In genomic region chr10:121486350-121486749, GRCm38 (mm10) we compare ENCODE assay signal across 14 mouse cellular contexts. TPM values are rescaled to one million over a fixed set of nuclear protein-coding genes. Genes with fewer than 3 reads are reported as not detected.
DNase-seq lines count a peak whose midpoint lies in the region; ATAC-seq and TF ChIP-seq lines count a peak whose summit lies in the region.
"Had no signal": no experiment of that assay in that cellular context is flagged by ENCODE, and none has a peak within 500 bp of the region (broad histone marks: within the 10 kb centered on the region; RNA-seq: fewer than 3 reads in every experiment).

No protein-coding gene starts in this region.

- H3K9ac ChIP-seq in lung, postnatal 0 days (replicated peaks; ENCODE audit: low read depth) = no peak overlapping the region
- no peak overlapping the region for H3K9ac ChIP-seq in kidney, embryonic 16.5 days (replicated peaks; ENCODE audit: low read length)
- no peak overlapping the region for H3K9ac ChIP-seq in liver, embryonic 12.5 days
- H3K9ac ChIP-seq in stomach, embryonic 16.5 days (ENCODE audit: low read length) = no peak overlapping the region
- H3K9ac ChIP-seq: hindbrain, embryonic 13.5 days; neural tube, embryonic 15.5 days had no signal

- TF ChIP-seq EP300 in lung, postnatal 0 days (IDR thresholded peaks at IDR 0.05) = peak; percentile 40; the same call in 1 of the 2 replicates

- no peak overlapping the region for H3K4me3 ChIP-seq in lung, postnatal 0 days (ENCODE audit: low read depth, low read length)
- no peak overlapping the region for H3K4me3 ChIP-seq in kidney, embryonic 16.5 days (ENCODE audit: low read length)
- H3K4me3 ChIP-seq in liver, embryonic 12.5 days = no peak overlapping the region
- H3K4me3 ChIP-seq in stomach, embryonic 16.5 days (replicated peaks; ENCODE audit: low read length) = no peak overlapping the region
- no peak overlapping the region for H3K4me3 ChIP-seq in left cerebral cortex, adult 2 months
- H3K4me3 ChIP-seq in lung, adult 2 months (replicated peaks; ENCODE audit: extremely low read depth, low read depth, low read length) = no peak overlapping the region
- H3K4me3 ChIP-seq: hindbrain, embryonic 13.5 days; limb, embryonic 10.5 days; neural tube, embryonic 15.5 days had no signal

- H3K27me3 ChIP-seq in lung, postnatal 0 days (replicated peaks; ENCODE audit: insufficient read depth, low read length) = no peaks in the 10 kb centered on the region
- no peaks in the 10 kb centered on the region for H3K27me3 ChIP-seq in kidney, embryonic 16.5 days (ENCODE audit: insufficient read depth, low read length)
- H3K27me3 ChIP-seq in liver, embryonic 12.5 days (replicated peaks) = no peaks in the 10 kb centered on the region
- H3K27me3 ChIP-seq in stomach, embryonic 16.5 days (ENCODE audit: control insufficient read depth, insufficient read depth, low read length) = no peaks in the 10 kb centered on the region
- H3K27me3 ChIP-seq: hindbrain, embryonic 13.5 days; neural tube, embryonic 15.5 days; Patski had no signal

- DNase-seq in lung, postnatal 0 days (ENCODE audit: low spot score) = peak; percentile 51
- DNase-seq in lung, postnatal 10 days = no peak
- DNase-seq in left cerebral cortex, adult 2 months (ENCODE audit: extremely low spot score in 1 of 2, low spot score in 2 of 2) = no peak
- DNase-seq in lung, adult 2 months = no peak
- DNase-seq in cerebellum, postnatal 14 days = no peak
- DNase-seq: cerebellum, adult 11-12 months; retina, postnatal 1 day had no signal

- no peak for TF ChIP-seq POLR2A in lung, adult 2 months (IDR thresholded peaks at IDR 0.05; ENCODE audit: borderline replicate concordance, extremely low read depth, low read depth, low read length)

- ATAC-seq in lung, postnatal 0 days = peak; percentile 58
- no peak for ATAC-seq in kidney, embryonic 16.5 days (ENCODE audit: low FRiP score, low TSS enrichment)
- peak; percentile 53; the same call in 1 of the 2 replicates for ATAC-seq in liver, embryonic 12.5 days
- ATAC-seq in stomach, embryonic 16.5 days (ENCODE audit: insufficient read depth, low FRiP score) = peak; percentile 85
- ATAC-seq: Patski had no signal

- intact Hi-C loops in left cerebral cortex, adult 2 months (cut with DNase I) = no loop called here

- 38% methylated on average over 9 of the region's 9 CpGs for WGBS in lung, postnatal 0 days
- 61% methylated on average over 9 of the region's 9 CpGs for WGBS in kidney, embryonic 16.5 days
- WGBS in liver, embryonic 12.5 days (ENCODE audit: insufficient replicate concordance) = 71% methylated on average over 9 of the region's 9 CpGs
- 59% methylated on average over 9 of the region's 9 CpGs for WGBS in stomach, embryonic 16.5 days
- 60% methylated on average over 9 of the region's 9 CpGs for WGBS in lung, adult 2 months

- no peak overlapping the region for H3K4me2 ChIP-seq in lung, postnatal 0 days (replicated peaks; ENCODE audit: low read depth, low read length)
- H3K4me2 ChIP-seq in kidney, embryonic 16.5 days (replicated peaks; ENCODE audit: low read depth, low read length) = no peak overlapping the region
- no peak overlapping the region for H3K4me2 ChIP-seq in liver, embryonic 12.5 days
- H3K4me2 ChIP-seq in stomach, embryonic 16.5 days (ENCODE audit: low read depth, low read length) = no peak overlapping the region
- H3K4me2 ChIP-seq: hindbrain, embryonic 13.5 days; neural tube, embryonic 15.5 days had no signal

- H3K4me1 ChIP-seq in lung, postnatal 0 days (ENCODE audit: insufficient read depth, low read depth, low read length) = no peaks in the 10 kb centered on the region
- H3K4me1 ChIP-seq in kidney, embryonic 16.5 days (ENCODE audit: insufficient read depth, low read length) = peaks cover 6% of the 10 kb centered on the region; the same call in 1 of the 2 replicates
- H3K4me1 ChIP-seq in liver, embryonic 12.5 days = peaks cover 9% of the 10 kb centered on the region
- no peaks in the 10 kb centered on the region for H3K4me1 ChIP-seq in stomach, embryonic 16.5 days (ENCODE audit: control insufficient read depth, insufficient read depth, low read length)
- peaks cover 4% of the 10 kb centered on the region; the same call in 1 of the 2 replicates for H3K4me1 ChIP-seq in lung, adult 2 months (ENCODE audit: control insufficient read depth, insufficient read depth, low read length)
- H3K4me1 ChIP-seq: hindbrain, embryonic 13.5 days; neural tube, embryonic 15.5 days had no signal

- H3K9me3 ChIP-seq in lung, postnatal 0 days (ENCODE audit: low read length) = no peaks in the 10 kb centered on the region
- no peaks in the 10 kb centered on the region for H3K9me3 ChIP-seq in kidney, embryonic 16.5 days (ENCODE audit: low read length)
- H3K9me3 ChIP-seq in liver, embryonic 12.5 days (replicated peaks) = no peaks in the 10 kb centered on the region
- no peaks in the 10 kb centered on the region for H3K9me3 ChIP-seq in stomach, embryonic 16.5 days (replicated peaks; ENCODE audit: control insufficient read depth, low read length)
- H3K9me3 ChIP-seq: hindbrain, embryonic 13.5 days; limb, embryonic 10.5 days; neural tube, embryonic 15.5 days had no signal

- no peak for TF ChIP-seq CTCF in lung, postnatal 0 days (IDR thresholded peaks at IDR 0.05)
- no peak for TF ChIP-seq CTCF in left cerebral cortex, adult 2 months (IDR thresholded peaks at IDR 0.05)
- no peak for TF ChIP-seq CTCF in lung, adult 2 months (IDR thresholded peaks at IDR 0.05; ENCODE audit: insufficient read depth, low read length)

- H3K27ac ChIP-seq in lung, postnatal 0 days (ENCODE audit: low read length) = no peak overlapping the region
- 0 out of 2 replicates have a peak overlapping the region, but pooled peaks have one; percentile 9 for H3K27ac ChIP-seq in kidney, embryonic 16.5 days (ENCODE audit: low read length)
- 0 out of 2 replicates have a peak overlapping the region, but pooled peaks have one; percentile 11 for H3K27ac ChIP-seq in liver, embryonic 12.5 days
- no peak overlapping the region for H3K27ac ChIP-seq in stomach, embryonic 16.5 days (ENCODE audit: low read length)
- no peak overlapping the region for H3K27ac ChIP-seq in left cerebral cortex, adult 2 months
- H3K27ac ChIP-seq: hindbrain, embryonic 13.5 days; limb, embryonic 10.5 days; neural tube, embryonic 15.5 days had no signal

- H3K36me3 ChIP-seq in lung, postnatal 0 days (ENCODE audit: insufficient read depth, low read length) = no peaks in the 10 kb centered on the region
- H3K36me3 ChIP-seq in kidney, embryonic 16.5 days (ENCODE audit: insufficient read depth, low read length) = no peaks in the 10 kb centered on the region
- H3K36me3 ChIP-seq in liver, embryonic 12.5 days = no peaks in the 10 kb centered on the region
- H3K36me3 ChIP-seq in stomach, embryonic 16.5 days (ENCODE audit: control insufficient read depth, insufficient read depth, low read length) = no peaks in the 10 kb centered on the region
- H3K36me3 ChIP-seq: hindbrain, embryonic 13.5 days; limb, embryonic 10.5 days; neural tube, embryonic 15.5 days had no signal

RNA-seq across cellular contexts. Expression of gene Rassf3, which starts 10.2 kb away (rescaled TPM):
- polyA plus RNA-seq in lung, postnatal 0 days (2015; fragmentation: Nextera tagmentation; extraction: Ambion mirVana) = 22.9 and 26.4 TPM in 2 replicates
- polyA plus RNA-seq in kidney, embryonic 16.5 days (2015; fragmentation: Nextera tagmentation; extraction: Ambion mirVana) = 14.8 and 15.2 TPM in 2 replicates
- 12.3 and 12.8 TPM in 2 replicates for polyA plus RNA-seq in liver, embryonic 12.5 days (2016; fragmentation: Nextera tagmentation; extraction: Ambion mirVana)
- polyA plus RNA-seq in stomach, embryonic 16.5 days (2015; fragmentation: Nextera tagmentation; extraction: Ambion mirVana) = 21.3 and 22.0 TPM in 2 replicates
- 10 to 100 TPM; 39.4 to 40.1 TPM for total RNA-seq in left cerebral cortex, adult 2 months (2021)
- polyA plus RNA-seq in lung, adult 2 months (2012; rRNA removed) = 66.7 and 97.0 TPM in 2 replicates

Comparison
In these comparisons a context has a peak if more than half of its experiments do, and no peak if none do; other contexts are left out.
1. H3K27ac ChIP-seq: peak in kidney, embryonic 16.5 days (single experiment) and liver, embryonic 12.5 days (single experiment); none in lung, postnatal 0 days (single experiment), stomach, embryonic 16.5 days (single experiment) and left cerebral cortex, adult 2 months (single experiment).